Mouse (Mus musculus): ENCODE data around the gene Mbnl2.

DNA sequence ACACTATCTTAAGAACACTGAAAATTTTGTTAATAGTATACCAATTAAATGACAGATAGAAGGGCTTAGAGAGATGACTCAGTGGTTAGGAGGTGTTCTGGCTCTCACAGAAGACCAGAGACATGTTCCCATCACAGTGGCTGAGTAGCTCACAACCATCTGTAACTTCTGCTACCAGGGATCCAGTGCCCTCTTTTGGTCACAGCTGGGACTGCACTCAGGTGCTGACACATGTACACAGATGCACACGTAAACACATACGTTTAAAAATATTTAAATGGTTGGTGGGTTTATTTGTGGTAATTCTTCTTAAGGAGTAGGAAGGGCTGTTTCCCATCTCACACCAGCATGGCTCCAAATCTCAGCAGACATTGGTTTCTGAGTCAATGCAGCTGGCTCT lies 19.3 kb upstream of the Mbnl2 start:
- TF ChIP-seq TCF12 (IDR thresholded peaks at IDR 0.05; ENCODE audit: low read depth, low read length) (no peak), CTCF (conservative IDR thresholded peaks at IDR 0.05 in 1 of 2, IDR thresholded peaks at IDR 0.05 in 1 of 2; ENCODE audit: low read depth in 2 of 2, low read length in 2 of 2) (peak in 1 of 2 experiments; percentile 24; a peak in 2 of 4 replicates), E2F4 (IDR thresholded peaks at IDR 0.05; ENCODE audit: insufficient replicate concordance, low read depth, low read length) (no peak), NELFE (IDR thresholded peaks at IDR 0.05; ENCODE audit: low read depth, low read length) (no peak), POLR2A (IDR thresholded peaks at IDR 0.05; ENCODE audit: low read depth, low read length) (no peak), ZNF384 (IDR thresholded peaks at IDR 0.05; ENCODE audit: low read depth, low read length) (no peak), CHD2 (IDR thresholded peaks at IDR 0.05; ENCODE audit: low read length) (no peak), ZC3H11A (IDR thresholded peaks at IDR 0.05; ENCODE audit: low read depth, low read length) (no peak), SIN3A (IDR thresholded peaks at IDR 0.05; ENCODE audit: low read length) (no peak), GABPA (IDR thresholded peaks at IDR 0.05; ENCODE audit: insufficient replicate concordance, low read depth, low read length) (no peak), EP300 (IDR thresholded peaks at IDR 0.05; ENCODE audit: low read length) (no peak), ELF1 (IDR thresholded peaks at IDR 0.05; ENCODE audit: low read depth, low read length) (no peak)

Data from CH12.LX (cell line).